Mouse (Mus musculus): Measurements from ENCODE around the gene Slc25a10.

Slc25a10 gene

DNA sequence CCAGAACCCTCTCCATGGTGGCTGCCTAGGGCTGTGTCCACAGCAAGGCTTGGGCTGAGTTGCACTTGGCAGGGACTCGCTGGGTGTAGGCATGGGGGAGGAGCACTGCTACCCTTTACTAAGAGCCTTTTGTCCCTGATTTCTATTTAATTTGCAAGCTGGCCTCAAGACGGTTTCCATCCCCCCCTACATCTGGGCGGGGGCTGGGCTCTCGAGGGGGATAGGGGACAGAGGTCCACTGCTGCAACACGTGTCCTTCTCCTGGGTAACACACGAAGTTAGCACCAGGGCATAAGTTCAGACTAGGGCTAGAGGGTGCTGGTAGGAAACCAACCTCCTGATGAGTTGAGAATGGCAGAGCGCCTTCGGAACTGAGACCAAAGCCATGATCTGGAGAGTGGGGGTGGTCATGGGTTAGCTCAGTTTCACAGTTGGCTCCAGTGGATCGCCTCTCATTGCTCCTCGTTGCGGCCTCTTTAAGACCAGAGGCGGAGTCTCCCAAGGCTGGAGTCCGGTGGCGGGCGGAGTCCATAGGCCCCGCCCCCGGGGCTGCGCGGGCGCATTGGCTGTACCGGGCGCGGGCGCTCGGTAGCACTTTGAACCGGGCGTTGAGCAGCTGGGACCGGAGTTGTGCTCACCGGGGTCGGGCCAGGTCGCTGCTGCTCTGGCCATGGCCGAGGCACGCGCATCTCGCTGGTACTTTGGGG, at the start of gene Slc25a10:
Gene Slc25a10, plus strand, starts transcription at position 524 of the 707 bp plus-strand sequence.
- TF ChIP-seq GATA4 (IDR thresholded peaks at IDR 0.05; ENCODE audit: insufficient replicate concordance, low read length) = no peak

DNA sequence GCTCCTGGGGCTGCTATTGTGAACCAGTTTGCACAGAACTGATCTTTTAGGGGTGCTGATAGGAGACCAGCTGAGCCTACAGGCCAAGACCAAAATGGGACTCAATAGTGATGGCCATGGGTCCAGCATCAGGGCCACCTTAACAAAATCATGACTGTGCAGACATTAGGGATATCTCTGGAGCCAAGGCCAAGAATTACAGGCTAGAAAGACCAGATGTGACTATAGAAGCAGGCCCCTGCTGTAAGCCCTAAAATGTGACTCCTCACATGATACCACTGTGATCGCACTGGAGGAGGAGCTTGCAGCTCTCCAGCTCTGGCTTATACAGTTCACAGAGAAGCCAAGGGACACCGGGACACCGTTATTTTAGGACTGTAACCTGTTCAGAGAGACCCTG, 49.3 kb upstream of the Slc25a10 start, which contains the start of gene Tspan10:
Gene Tspan10, plus strand, starts transcription at position 301 of the 400 bp plus-strand sequence.
- no peak for TF ChIP-seq GATA4 (IDR thresholded peaks at IDR 0.05; ENCODE audit: insufficient replicate concordance, low read length)

DNA sequence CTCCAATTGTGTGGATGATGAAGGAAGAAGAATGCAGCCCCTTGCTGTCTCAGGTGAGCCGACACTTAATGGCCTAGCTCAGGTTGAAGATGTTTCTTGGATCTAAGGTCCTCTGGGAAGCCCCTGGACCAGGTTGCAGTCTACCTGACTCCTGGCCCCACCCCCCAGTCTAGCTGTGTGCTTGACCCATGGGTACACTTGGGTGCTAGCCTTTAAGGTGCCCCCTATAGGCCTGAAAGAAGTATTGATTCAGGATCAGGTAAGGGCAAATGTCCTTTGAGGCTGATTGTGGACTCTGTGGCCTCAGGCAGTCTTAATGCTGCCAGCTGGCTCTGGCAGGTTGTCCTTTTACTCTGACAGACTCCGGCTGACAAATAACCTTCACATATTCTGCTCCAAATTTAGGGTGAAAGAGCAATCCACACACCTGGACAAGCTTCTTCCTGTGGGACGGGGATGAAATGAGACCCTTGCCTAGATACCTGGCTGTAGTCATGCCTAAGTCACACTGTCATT, 48.8 kb upstream of the Slc25a10 start:
- TF ChIP-seq GATA4 (IDR thresholded peaks at IDR 0.05; ENCODE audit: insufficient replicate concordance, low read length) = no peak

DNA sequence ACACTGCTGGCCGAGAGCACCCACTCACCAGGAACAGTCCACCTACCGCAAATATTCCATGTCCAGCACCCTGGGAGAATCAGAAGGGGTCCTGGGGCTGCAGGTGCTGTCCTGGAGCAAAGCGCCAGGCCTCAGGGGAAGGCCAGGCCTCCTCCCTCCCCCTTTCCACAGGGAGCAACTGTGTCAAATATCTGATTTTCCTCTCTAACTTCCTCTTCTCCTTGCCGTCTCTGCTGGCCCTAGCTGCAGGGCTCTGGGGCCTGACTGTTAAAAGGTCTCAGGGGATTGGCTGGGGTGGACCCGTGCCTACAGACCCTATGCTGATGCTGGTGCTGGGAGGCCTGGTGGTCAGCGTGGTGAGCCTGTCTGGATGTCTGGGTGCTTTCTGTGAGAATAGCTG, 47.5 kb upstream of the Slc25a10 start:
- no peak for TF ChIP-seq GATA4 (IDR thresholded peaks at IDR 0.05; ENCODE audit: insufficient replicate concordance, low read length)

DNA sequence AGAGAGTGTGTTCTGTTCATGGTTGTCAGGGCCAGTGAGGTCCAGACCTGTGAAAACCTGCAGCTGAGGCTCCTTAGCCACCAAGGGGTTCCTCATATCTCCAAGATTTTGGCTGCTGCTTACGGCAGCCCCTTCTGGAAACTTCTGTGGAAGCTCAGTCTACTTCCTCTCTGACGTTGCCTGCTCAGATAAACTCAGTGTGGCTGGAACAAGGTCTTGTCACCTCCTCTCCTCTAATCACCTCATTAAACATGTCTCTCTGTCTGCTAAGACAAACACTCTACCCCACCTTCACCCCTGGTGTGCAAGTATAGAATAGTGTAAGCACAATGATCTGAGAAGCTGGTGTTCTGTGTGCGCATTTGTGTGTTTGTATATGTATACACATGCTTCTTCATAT, 46.2 kb upstream of the Slc25a10 start:
- no peak for TF ChIP-seq GATA4 (IDR thresholded peaks at IDR 0.05; ENCODE audit: insufficient replicate concordance, low read length)

DNA sequence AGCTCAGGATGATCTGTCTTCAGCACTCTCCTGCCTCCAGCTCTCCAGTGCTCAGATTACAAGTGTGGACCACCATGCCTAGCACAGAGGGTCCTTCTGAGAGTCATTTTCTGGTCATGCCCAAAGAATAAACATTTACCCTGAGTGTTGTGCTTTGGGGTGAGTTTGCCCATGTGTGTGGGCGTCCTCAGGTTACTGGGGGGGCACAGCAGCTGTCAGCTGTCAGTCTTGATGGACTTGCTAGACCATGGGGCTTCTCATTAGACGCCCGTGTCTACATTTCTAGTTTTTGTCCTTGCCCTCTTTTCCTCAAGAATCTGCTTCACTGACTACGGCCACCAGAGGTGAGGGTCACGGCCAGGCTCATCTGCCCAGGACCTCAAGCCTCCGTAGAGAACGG, 44.5 kb upstream of the Slc25a10 start:
- TF ChIP-seq GATA4 (IDR thresholded peaks at IDR 0.05; ENCODE audit: insufficient replicate concordance, low read length) = no peak

DNA sequence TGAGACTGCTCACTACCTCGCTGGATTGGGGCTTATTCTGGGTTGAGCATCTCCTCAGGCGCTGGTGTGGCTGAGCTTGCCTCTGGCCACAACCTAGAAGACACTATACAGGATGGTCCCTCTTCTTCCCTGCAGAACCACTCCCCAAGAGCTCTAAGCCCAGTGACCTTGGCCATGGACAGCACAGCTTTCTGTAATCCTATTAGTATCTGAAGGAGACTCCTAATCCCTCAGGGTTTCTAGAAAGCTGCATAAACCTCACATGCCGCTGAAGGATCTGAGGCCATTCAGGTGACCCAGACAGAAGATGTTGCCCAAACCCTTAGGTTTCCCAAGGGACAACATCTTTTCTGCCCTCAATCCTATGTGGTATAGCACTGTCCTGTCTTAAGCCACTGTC, 39.4 kb upstream of the Slc25a10 start:
- TF ChIP-seq GATA4 (IDR thresholded peaks at IDR 0.05; ENCODE audit: insufficient replicate concordance, low read length) = no peak

DNA sequence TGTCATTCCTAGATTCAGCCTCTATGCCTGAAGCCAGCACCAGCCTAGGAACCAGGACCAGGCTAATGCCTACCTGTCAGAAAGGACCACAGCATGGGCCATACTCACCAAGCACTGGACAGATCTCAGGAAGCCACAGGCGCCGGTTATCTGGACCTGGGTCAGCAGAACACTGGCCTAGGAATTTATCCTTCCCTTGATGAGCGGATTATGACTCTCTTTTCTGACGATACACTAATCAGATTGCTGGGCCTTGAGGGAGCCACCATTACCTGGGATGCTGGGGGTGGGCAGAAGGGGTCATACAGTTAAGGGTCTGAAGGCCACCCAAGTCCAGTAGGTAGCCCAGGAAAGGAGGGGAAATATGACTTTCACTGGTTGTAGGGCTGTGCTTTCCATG, 38.3 kb upstream of the Slc25a10 start, which contains the start of gene Pde6g:
Gene Pde6g, minus strand, starts transcription at position 195 of the 400 bp plus-strand sequence.
- no peak for TF ChIP-seq GATA4 (IDR thresholded peaks at IDR 0.05; ENCODE audit: insufficient replicate concordance, low read length)

DNA sequence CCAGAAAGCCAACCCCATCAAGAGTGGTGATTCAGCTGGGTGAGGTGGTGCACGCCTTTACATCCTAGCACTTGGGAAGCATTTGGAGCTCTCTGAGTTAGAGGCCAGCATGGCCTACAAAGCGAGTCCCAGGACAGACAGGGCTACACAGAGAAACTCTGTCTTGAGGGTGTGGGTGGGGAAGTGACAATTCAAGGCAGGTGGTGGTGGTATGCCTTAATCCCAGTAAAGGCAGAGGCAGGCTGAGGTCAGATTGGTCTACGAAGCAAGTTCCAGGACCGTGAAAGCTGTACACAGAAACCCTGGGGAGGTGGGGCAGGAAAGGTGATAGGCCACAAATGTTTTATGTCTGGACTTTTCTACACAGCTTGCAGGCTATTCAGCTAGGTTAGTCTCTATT, 36.7 kb upstream of the Slc25a10 start:
- no peak for TF ChIP-seq GATA4 (IDR thresholded peaks at IDR 0.05; ENCODE audit: insufficient replicate concordance, low read length)

DNA sequence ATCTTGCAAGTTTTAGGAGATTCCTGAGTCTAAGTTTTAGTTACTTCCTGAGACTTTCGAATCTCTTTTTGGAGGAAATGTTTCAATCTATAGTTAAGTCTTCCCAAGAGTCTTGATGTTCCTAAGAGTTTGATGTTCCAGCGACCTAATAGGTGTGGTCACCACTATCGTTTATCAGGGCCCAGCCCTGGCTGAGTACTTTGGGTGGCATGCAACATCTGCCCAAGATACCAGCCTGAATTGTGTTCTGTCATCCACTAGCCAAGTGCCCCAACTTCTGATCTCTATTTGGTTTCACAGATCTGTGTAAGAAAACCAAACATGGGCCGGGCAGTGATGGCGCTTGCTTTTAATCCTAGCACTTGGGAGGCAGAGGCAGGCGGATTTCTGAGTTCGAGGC, 36.2 kb upstream of the Slc25a10 start:
- no peak for TF ChIP-seq GATA4 (IDR thresholded peaks at IDR 0.05; ENCODE audit: insufficient replicate concordance, low read length)

DNA sequence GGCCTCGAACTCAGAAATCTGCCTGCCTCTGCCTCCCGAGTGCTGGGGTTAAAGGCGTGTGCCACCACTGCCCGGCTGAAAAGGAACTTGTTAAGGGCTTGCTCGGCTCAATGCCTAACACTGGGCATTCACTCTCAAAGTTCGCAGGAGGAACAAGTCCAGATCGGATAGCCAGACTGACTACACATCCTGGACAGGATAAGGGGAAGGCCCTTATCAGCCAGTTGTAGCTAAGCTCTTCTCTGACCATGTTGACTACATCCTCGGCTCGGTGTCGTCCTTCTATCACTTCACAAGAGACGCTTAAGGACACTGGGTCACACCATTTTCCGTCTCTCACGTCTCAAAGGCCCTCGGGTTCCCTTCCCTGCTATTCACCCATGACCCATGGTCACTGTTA, 34.3 kb upstream of the Slc25a10 start:
- TF ChIP-seq GATA4 (IDR thresholded peaks at IDR 0.05; ENCODE audit: insufficient replicate concordance, low read length) = no peak

DNA sequence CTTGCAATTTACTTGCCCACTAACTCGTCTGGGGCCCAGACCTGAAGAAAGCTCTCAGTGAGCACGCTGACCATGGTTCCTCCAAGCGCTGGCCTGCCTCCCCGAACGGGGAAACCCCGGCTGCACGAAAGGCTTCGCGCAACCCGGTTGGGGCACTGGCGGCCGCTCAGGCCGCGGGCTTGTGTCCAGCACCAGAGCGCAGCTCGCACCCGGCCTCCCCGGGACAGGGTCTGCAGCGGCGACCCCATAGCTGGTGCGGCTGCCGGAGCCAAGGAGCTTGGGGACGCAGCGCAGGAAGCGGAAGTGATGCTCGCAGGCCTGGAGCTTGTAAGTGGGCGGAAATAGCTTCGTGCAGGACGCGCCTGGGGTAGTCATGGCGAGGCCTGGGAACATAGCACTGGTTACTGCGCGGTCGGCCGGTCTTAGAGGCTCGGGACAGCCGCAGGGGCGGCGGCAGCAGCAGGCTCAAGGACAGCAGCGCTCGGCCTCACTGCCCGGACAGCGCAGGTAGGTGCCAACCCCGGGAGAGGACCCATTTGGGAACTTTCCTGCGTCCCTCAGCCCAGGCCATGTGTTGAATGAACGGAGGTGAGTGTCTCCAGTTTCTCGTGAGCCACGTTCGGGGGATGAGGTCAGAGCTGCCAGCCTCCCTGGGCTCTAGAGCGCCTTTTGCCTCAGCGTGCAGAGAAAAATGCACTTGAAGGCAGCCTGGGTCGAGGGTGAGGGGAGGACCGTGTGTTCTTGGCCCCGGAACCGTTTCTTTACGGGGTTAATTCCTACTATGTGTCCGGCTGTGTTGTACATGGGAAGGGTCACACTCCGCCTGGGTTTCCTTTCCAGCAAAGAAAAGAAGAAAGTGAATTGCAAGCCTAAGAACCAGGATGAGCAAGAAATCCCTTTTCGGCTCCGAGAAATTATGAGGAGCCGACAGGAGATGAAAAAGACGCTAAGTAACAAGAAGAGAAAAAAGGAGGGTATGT, 33.6 kb upstream of the Slc25a10 start, which contains the start of the genes Oxld1 and Ccdc137:
Gene Oxld1, minus strand, starts transcription at position 297 of the 980 bp plus-strand sequence.
Gene Ccdc137, plus strand, starts transcription at position 344 of the 980 bp plus-strand sequence.
- peak; percentile 7; the same call in 1 of the 2 replicates for TF ChIP-seq GATA4 (IDR thresholded peaks at IDR 0.05; ENCODE audit: insufficient replicate concordance, low read length)

DNA sequence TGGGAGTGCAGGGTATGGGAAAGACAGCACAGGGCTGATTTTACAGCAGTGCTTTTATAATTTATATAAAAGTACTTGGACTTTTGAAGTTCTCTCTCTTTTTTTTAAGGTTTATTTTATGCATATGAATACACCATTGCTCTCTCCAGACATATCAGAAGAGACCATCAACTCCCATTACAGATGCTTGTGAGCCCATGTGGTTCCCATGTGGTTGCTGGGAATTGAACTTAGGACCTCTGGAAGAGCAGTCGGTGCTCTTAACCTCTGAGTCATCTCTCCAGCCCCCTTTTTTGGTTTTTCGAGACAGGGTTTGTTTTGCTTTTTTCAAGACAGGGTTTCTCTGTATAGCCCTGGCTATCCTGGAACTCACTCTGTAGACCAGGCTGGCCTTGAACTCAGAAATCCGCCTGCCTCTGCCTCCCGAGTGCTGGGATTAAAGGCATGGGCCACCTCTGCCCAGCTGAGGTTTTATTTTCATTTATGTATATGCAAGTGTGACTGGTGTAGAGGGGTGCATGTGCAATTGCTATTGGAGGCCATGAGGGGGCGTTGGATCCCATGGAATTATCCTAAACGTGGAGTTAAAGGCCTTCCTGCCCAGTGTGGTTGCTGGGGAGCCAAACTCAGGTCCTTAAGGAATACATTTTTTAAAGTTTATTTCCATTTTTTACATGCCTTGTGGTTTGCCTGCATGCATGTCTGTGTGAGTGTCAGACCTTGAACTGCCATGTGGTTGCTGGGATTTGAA, 32.6 kb upstream of the Slc25a10 start:
- TF ChIP-seq GATA4 (IDR thresholded peaks at IDR 0.05; ENCODE audit: insufficient replicate concordance, low read length) = no peak

DNA sequence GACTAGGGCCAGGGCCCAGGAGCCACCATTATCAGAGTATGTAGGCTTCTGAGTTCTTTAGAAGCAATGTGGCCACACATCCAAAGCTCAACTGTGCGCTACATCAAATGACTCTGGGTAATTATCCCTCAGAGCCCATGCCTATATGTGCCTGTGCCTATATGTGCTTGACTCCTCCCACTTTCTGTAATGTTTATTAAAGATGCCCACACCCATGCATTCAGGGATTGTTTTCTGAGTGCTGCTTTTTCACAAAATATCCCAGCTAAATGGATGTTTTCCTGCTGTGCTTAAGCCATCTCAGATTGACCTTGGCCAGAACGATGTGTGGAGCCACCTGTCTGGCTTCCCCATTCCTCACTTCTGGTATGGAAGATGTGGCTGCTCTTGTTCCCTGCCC, 28.1 kb upstream of the Slc25a10 start:
- no peak for TF ChIP-seq GATA4 (IDR thresholded peaks at IDR 0.05; ENCODE audit: insufficient replicate concordance, low read length)

DNA sequence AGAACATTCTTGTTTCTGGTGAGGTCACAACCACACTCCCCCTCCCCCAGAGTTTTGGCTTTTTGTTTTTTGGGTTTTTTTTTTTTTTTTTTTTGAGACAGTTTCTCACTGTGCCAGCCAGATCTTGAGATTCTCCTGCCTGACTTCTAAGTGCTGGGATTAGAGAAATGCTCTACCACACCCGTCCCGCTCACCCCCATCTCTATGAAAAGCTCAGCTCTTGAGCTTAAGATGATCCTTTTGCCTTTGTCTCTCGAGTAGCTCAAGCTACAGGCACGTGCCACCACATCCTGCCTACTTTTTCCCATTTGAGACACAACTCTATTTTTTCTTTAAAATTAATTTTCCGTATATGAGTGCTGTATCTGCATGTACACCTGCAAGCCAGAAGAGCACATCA, 27.3 kb upstream of the Slc25a10 start:
- TF ChIP-seq GATA4 (IDR thresholded peaks at IDR 0.05; ENCODE audit: insufficient replicate concordance, low read length) = no peak

Data from liver, adult (tissue).